Mouse (Mus musculus) embryonic facial prominence, embryonic 13.5 days (tissue): Measurements from ENCODE around the gene Glb1. TPM values are rescaled to one million over a fixed set of nuclear protein-coding genes. Genes with fewer than 3 reads are reported as not detected.

Experiments used
- ATAC-seq: fragments of 200-750 bp; cut with Nextera tagmentation; 2 replicates; pipeline ENCODE4 v1.8.0; 2017; ENCODE audit warnings: low read depth; ENCODE audit not compliant: insufficient number of reproducible peaks, insufficient read depth, low FRiP score, low TSS enrichment
- H3K27ac ChIP-seq: fragments of 300-500 bp; sonication (generic); 2 replicates; pipeline ENCODE4 v1.5.1; 2015; ENCODE audit warnings: moderate library complexity, mild to moderate bottlenecking, inconsistent platforms
- H3K27me3 ChIP-seq: fragments of 300-500 bp; sonication (generic); 2 replicates; pipeline ENCODE4 v1.6.1; 2015; ENCODE audit warnings: mild to moderate bottlenecking, inconsistent platforms
- H3K36me3 ChIP-seq: fragments of 300-500 bp; sonication (generic); 2 replicates; pipeline ENCODE4 v1.6.1; 2015; ENCODE audit warnings: mild to moderate bottlenecking, inconsistent platforms
- H3K4me1 ChIP-seq: fragments of 300-500 bp; sonication (generic); 2 replicates; pipeline ENCODE4 v1.6.1; 2015; ENCODE audit warnings: inconsistent platforms
- H3K4me2 ChIP-seq: fragments of 300-500 bp; sonication (generic); 2 replicates; pipeline ENCODE4 v1.6.1; 2015; ENCODE audit warnings: moderate library complexity, mild to moderate bottlenecking, inconsistent platforms
- H3K4me3 ChIP-seq: fragments of 300-500 bp; sonication (generic); 2 replicates; pipeline ENCODE4 v1.5.1; 2015; ENCODE audit warnings: mild to moderate bottlenecking, inconsistent platforms
- H3K9ac ChIP-seq: fragments of 300-500 bp; sonication (generic); 2 replicates; pipeline ENCODE4 v1.6.1; 2015; ENCODE audit warnings: mild to moderate bottlenecking, inconsistent platforms
- H3K9me3 ChIP-seq: fragments of 300-500 bp; sonication (generic); 2 replicates; pipeline ENCODE4 v1.6.1; 2016; ENCODE audit warnings: inconsistent platforms
- WGBS: fragments of 180-500 bp; shearing (Covaris S2); methylation state at CpG from one replicate; pipeline ENCODE4 v1.1.7; 2015; ENCODE audit warnings: mixed read lengths; 5-methylcytosine and 5-hydroxymethylcytosine counted together
- polyA plus RNA-seq: library from polyadenylated mRNA; unstranded; fragments of >200 nt; fragmentation: Nextera tagmentation; extraction: Ambion mirVana; gene quantifications from 2 replicates; pipeline ENCODE4 v1.2.1, GENCODE M21; 2015

The Glb1 gene
- polyA plus RNA-seq, 1 experiment from 2014 or later = 27.9 TPM

GRCm38 (mm10) chr9:114399680-114400079 lies 1.2 kb upstream of the Glb1 start:
- H3K9me3 ChIP-seq = no peaks in the 10 kb centered on the region
- no peaks in the 10 kb centered on the region for H3K27me3 ChIP-seq
- H3K27ac ChIP-seq = no peak overlapping the region
- H3K4me2 ChIP-seq = no peak overlapping the region
- WGBS = 92% methylated on average over 12 of the region's 12 CpGs
- no peak overlapping the region for H3K9ac ChIP-seq
- H3K4me3 ChIP-seq = no peak overlapping the region
- H3K4me1 ChIP-seq = peaks cover 11% of the 10 kb centered on the region
- no peak for ATAC-seq
- H3K36me3 ChIP-seq = peaks cover 8% of the 10 kb centered on the region

DNA sequence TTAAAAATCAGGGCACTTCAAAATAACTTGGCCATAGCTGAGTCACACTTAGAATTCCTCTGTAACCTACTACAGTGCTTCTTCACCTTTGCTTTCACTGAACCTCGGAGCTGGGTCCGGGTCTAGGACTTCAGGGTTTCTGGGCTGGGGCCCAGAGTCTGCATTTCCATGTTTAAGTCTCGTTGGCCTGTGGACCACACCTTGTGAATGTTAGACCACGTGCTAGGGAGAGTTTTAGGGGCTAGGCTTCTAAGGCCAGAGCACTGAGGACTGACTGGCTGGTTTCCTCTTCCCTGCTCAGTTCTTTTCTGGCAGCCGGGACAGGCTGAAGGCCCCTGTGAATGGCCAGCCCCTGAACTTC lies 308 bp upstream of the Glb1 start:
- H3K4me2 ChIP-seq = peak overlapping the region; percentile 78
- 21% methylated on average over 5 of the region's 5 CpGs for WGBS
- H3K4me3 ChIP-seq = peak overlapping the region; percentile 87
- peak overlapping the region; percentile 90 for H3K9ac ChIP-seq
- peak overlapping the region; percentile 92 for H3K27ac ChIP-seq
- H3K36me3 ChIP-seq = peaks cover 17% of the 10 kb centered on the region
- H3K9me3 ChIP-seq = no peaks in the 10 kb centered on the region
- ATAC-seq = no peak
- peaks cover 11% of the 10 kb centered on the region for H3K4me1 ChIP-seq
- no peaks in the 10 kb centered on the region for H3K27me3 ChIP-seq

GRCm38 (mm10) chr9:114401685-114402080 lies 807 bp downstream of the Glb1 start:
- ATAC-seq = no peak
- Histone ChIP-seq H3K27me3 (no peaks in the 10 kb centered on the region), H3K9ac (peak overlapping the region; percentile 90), H3K27ac (peak overlapping the region; percentile 92), H3K4me1 (peaks cover 11% of the 10 kb centered on the region), H3K4me2 (peak overlapping the region; percentile 78), H3K36me3 (peaks cover 28% of the 10 kb centered on the region), H3K4me3 (peak overlapping the region; percentile 87), H3K9me3 (no peaks in the 10 kb centered on the region)
- WGBS = 4% methylated on average over 16 of the region's 16 CpGs

DNA sequence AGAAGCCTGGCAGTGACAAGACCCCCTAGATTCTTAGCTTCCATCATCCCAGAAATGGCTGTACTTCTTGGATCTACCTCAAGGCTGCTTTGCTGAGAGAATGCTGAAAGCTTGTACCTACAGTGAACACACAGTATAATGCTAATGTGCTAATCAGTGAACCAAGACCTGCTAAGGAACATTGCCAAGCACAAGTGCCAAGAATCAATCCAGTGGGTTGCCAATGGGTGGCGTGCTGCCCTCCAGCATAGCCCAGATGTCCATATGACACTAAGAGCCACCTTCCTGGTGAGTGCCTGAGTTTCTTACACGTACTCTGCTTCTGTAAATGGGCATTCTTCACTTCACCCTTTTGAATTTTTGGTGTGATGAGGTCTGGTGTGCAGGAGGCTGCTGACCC lies 6.8 kb downstream of the Glb1 start:
- WGBS = 93% methylated on average over 2 of the region's 2 CpGs
- ATAC-seq = no peak
- Histone ChIP-seq H3K4me1 (no peaks in the 10 kb centered on the region), H3K4me3 (no peak overlapping the region), H3K9ac (no peak overlapping the region), H3K36me3 (peaks cover 78% of the 10 kb centered on the region), H3K4me2 (no peak overlapping the region), H3K27ac (no peak overlapping the region), H3K9me3 (0 out of 2 replicates have a peak, but pooled peaks cover 3% of the 10 kb centered on the region), H3K27me3 (no peaks in the 10 kb centered on the region)

GRCm38 (mm10) chr9:114410313-114410862 lies 9.5 kb downstream of the Glb1 start:
- H3K9me3 ChIP-seq = 0 out of 2 replicates have a peak, but pooled peaks cover 3% of the 10 kb centered on the region
- H3K27ac ChIP-seq = no peak overlapping the region
- H3K4me2 ChIP-seq = no peak overlapping the region
- no peak for ATAC-seq
- H3K9ac ChIP-seq = no peak overlapping the region
- H3K4me1 ChIP-seq = no peaks in the 10 kb centered on the region
- H3K4me3 ChIP-seq = no peak overlapping the region
- WGBS = 90% methylated on average over 11 of the region's 11 CpGs
- peaks cover 68% of the 10 kb centered on the region for H3K36me3 ChIP-seq
- no peaks in the 10 kb centered on the region for H3K27me3 ChIP-seq

DNA sequence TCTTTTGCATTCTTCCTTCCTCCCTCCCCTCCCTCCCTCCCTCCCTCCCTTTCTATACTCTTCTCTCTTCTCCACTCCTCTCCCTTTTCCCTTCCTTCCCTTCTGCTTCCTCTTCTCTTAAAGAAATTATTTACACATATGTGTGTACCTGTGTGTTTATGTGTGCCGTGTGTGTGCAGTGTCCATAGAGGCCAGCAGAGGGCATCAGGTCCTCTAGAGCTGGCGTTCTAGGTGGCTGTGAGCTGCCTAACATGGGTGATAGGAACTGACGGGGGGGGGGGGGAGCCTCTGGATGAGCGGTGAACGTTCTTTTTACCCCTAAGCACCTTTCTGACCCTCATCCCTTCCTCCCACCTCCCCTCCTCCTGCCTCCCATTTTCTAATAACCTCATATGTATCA lies 10.4 kb downstream of the Glb1 start:
- Histone ChIP-seq H3K4me1 (no peaks in the 10 kb centered on the region), H3K27ac (no peak overlapping the region), H3K9me3 (0 out of 2 replicates have a peak, but pooled peaks cover 3% of the 10 kb centered on the region), H3K36me3 (peaks cover 58% of the 10 kb centered on the region), H3K9ac (no peak overlapping the region), H3K4me3 (no peak overlapping the region), H3K27me3 (no peaks in the 10 kb centered on the region), H3K4me2 (no peak overlapping the region)
- WGBS = 87% methylated on average over 5 of the region's 5 CpGs
- ATAC-seq = no peak

DNA sequence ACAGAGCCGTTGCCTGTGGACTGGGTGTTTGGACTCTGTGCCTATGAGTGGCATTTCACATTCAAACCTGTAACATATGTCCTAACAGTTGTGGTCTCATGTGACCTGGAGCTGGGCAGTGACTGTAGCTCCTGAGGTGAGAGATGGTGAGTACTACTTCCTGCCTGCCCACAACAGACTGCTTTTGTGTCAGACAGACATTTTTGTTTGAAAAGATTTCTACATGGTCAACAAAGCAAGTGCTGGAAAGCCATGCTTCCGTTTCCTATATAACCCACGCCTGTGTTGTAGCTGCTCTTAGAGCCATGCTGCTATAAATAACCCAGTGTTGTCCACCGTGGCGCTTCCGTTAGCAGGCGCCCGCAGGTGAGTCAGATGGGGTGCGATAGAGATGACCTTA lies 11.5 kb downstream of the Glb1 start:
- H3K27ac ChIP-seq = no peak overlapping the region
- no peak overlapping the region for H3K4me3 ChIP-seq
- 0 out of 2 replicates have a peak, but pooled peaks cover 3% of the 10 kb centered on the region for H3K9me3 ChIP-seq
- peaks cover 52% of the 10 kb centered on the region for H3K36me3 ChIP-seq
- H3K4me2 ChIP-seq = no peak overlapping the region
- H3K9ac ChIP-seq = no peak overlapping the region
- no peak for ATAC-seq
- no peaks in the 10 kb centered on the region for H3K4me1 ChIP-seq
- H3K27me3 ChIP-seq = no peaks in the 10 kb centered on the region
- 93% methylated on average over 9 of the region's 9 CpGs for whole genome bisulfite sequencing

GRCm38 (mm10) chr9:114413866-114414265 lies 13.0 kb downstream of the Glb1 start:
- peaks cover 38% of the 10 kb centered on the region for H3K36me3 ChIP-seq
- no peak overlapping the region for H3K4me3 ChIP-seq
- H3K9ac ChIP-seq = no peak overlapping the region
- WGBS = 79% methylated on average over 12 of the region's 12 CpGs
- H3K27me3 ChIP-seq = no peaks in the 10 kb centered on the region
- H3K9me3 ChIP-seq = 0 out of 2 replicates have a peak, but pooled peaks cover 3% of the 10 kb centered on the region
- H3K4me2 ChIP-seq = no peak overlapping the region
- no peak overlapping the region for H3K27ac ChIP-seq
- ATAC-seq = no peak
- no peaks in the 10 kb centered on the region for H3K4me1 ChIP-seq

GRCm38 (mm10) chr9:114415701-114416100 lies 14.8 kb downstream of the Glb1 start:
- H3K27ac ChIP-seq = no peak overlapping the region
- no peaks in the 10 kb centered on the region for H3K4me1 ChIP-seq
- ATAC-seq = no peak
- peaks cover 30% of the 10 kb centered on the region for H3K36me3 ChIP-seq
- no peak overlapping the region for H3K4me3 ChIP-seq
- H3K4me2 ChIP-seq = no peak overlapping the region
- H3K9me3 ChIP-seq = 0 out of 2 replicates have a peak, but pooled peaks cover 3% of the 10 kb centered on the region
- no peaks in the 10 kb centered on the region for H3K27me3 ChIP-seq
- H3K9ac ChIP-seq = no peak overlapping the region
- WGBS = 22% methylated on average over 11 of the region's 11 CpGs

DNA sequence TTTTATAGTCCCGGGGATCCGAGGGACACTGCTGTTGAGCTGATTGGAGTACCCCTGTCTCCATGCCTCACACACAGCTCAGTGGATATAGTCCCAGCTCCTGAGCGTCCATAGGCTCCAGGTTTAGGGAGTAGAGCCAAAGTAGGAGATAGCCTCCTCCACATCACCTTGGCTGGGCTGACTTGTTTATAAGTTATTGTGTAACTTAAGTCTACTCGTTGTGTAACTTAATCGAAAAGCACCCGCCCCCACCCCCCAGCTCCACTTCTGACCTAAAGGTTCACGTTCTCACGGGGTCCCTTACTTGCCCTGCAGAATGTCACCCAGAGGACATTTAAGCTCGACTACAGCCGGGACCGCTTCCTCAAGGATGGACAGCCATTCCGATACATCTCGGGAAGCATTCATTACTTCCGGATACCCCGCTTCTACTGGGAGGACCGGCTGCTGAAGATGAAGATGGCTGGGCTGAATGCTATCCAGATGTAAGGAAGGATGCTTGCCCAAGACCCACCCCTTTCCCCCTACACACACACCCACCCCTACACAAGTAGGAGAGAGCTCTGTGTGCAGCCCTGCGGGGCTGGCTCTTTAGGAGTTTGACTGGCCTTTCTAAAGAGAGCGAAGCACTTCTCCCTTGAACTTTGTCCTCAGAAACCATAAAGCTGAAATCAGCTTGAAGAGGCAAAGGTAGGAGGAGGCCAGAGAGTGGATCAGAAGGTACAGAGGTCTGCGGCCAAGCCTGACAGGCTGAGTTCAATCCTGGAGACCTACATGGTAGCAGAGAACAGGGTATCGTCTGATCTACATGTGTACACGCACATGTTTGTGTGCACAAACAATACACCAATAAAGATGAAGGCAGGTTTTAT lies 16.0 kb downstream of the Glb1 start:
- no peak overlapping the region for H3K4me2 ChIP-seq
- no peak for ATAC-seq
- WGBS = 87% methylated on average over 21 of the region's 21 CpGs
- H3K9ac ChIP-seq = no peak overlapping the region
- H3K9me3 ChIP-seq = no peaks in the 10 kb centered on the region
- H3K4me1 ChIP-seq = no peaks in the 10 kb centered on the region
- H3K36me3 ChIP-seq = peaks cover 21% of the 10 kb centered on the region
- no peak overlapping the region for H3K27ac ChIP-seq
- no peaks in the 10 kb centered on the region for H3K27me3 ChIP-seq
- no peak overlapping the region for H3K4me3 ChIP-seq

- ATAC-seq = no peak
- peaks cover 17% of the 10 kb centered on the region for H3K36me3 ChIP-seq
- no peak overlapping the region for H3K4me2 ChIP-seq
- no peaks in the 10 kb centered on the region for H3K4me1 ChIP-seq
- H3K27me3 ChIP-seq = no peaks in the 10 kb centered on the region
- no peak overlapping the region for H3K27ac ChIP-seq
- WGBS = 75% methylated on average over 7 of the region's 7 CpGs
- no peaks in the 10 kb centered on the region for H3K9me3 ChIP-seq
- no peak overlapping the region for H3K9ac ChIP-seq
- H3K4me3 ChIP-seq = no peak overlapping the region
Observed at GRCm38 (mm10) chr9:114418187-114418586, 17.3 kb downstream of the Glb1 start.

DNA sequence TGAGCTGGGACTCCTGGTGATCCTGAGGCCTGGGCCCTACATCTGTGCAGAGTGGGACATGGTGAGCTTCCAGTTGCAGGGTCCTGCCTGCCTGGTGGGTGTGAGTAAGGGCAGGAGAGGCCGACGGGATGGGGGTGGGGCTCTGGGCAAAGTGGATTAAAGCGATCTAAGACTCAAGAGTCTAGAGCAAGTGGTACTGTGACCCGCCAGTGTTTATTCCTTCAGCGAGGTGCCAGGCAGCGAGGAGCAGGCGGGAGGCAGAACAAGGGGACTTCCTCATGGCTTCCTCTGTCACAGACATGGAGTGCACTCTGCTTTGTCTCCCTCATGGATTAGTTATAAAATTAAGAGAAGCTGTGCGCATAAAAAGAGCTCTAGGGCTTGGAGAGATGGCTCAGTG lies 19.6 kb downstream of the Glb1 start:
- H3K27me3 ChIP-seq = no peaks in the 10 kb centered on the region
- peaks cover 2% of the 10 kb centered on the region; the same call in 1 of the 2 replicates for H3K9me3 ChIP-seq
- H3K4me2 ChIP-seq = no peak overlapping the region
- H3K9ac ChIP-seq = no peak overlapping the region
- peaks cover 19% of the 10 kb centered on the region for H3K36me3 ChIP-seq
- H3K27ac ChIP-seq = no peak overlapping the region
- H3K4me1 ChIP-seq = no peaks in the 10 kb centered on the region
- ATAC-seq = no peak
- WGBS = 83% methylated on average over 8 of the region's 8 CpGs
- no peak overlapping the region for H3K4me3 ChIP-seq
